Mouse (Mus musculus): ENCODE measurements around the gene Tnnt3. TPM values are rescaled to one million over a fixed set of nuclear protein-coding genes. Genes with fewer than 3 reads are reported as not detected.
A peak's percentile ranks its signal among the peaks of the same experiment; 100 is the strongest.

Gene Tnnt3
- polyA plus RNA-seq (2015; fragmentation: Nextera tagmentation; extraction: Ambion mirVana), result 23.5 and 46.2 TPM in 2 replicates

DNA sequence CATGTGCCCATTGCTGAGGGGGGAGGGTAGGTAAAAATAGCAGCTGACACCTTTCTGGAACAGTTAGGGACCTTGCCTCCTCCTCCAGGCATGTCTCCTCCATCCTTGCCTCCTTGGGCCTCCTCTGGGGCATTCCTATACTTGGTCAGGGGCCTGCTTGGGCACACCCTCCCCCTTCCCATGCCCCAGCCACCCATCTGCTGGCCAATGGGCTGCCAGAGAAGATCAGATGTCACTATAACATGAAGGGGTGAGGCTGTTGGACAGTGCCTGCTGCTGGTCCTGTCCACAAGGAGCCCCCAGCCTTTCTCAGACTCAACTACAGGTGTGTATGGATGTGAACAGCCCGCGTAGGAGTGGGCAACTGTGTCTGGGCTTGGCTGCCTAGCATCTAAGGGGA lies at the start of gene Tnnt3:
Gene Tnnt3 (plus strand): TSS at position 262 of the 400 bp plus-strand sequence.
- Histone ChIP-seq H3K36me3 (peaks cover 25% of the 10 kb centered on the region), H3K27me3 (no peaks in the 10 kb centered on the region), H3K27ac (peak within 1 kb of the TSS; percentile 73), H3K4me1 (peaks cover 29% of the 10 kb centered on the region), H3K9me3 (replicated peaks) (no peaks in the 10 kb centered on the region), H3K4me2 (no peak within 1 kb of the TSS), H3K4me3 (replicated peaks) (no peak within 1 kb of the TSS), H3K9ac (no peak within 1 kb of the TSS)
- 91% methylated on average over 2 of the region's 2 CpGs for whole genome bisulfite sequencing
- no peak for ATAC-seq (replicated peaks; ENCODE audit: low FRiP score)

DNA sequence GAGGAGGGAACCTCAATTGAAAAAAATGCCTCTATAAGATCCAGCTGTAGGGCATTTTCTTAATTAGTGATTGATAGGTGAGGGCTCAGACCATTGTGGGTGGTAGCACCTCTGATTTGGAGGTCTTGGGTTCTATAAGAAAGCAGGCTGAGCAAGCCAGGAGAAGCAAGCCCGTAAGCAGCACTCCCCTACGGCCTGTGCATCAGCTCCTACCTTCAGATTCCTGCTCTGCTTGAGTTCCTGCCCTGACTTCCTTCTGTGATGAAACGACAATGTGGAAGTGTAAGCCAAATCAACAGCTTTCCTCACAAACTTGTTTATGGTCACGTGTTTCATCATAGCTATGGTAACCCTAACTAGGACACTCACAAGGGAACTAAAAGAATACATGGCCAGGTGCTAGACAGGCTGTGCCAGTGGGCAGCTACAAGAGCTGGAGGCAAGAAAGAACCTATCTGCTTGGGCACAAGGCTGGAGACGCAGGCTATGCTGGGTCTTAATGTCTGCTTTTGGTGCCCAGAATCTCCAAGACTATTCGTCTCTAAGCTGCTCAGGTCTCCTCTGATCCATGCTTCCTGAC lies 49.5 kb upstream of the Tnnt3 start:
- ATAC-seq (replicated peaks; ENCODE audit: low FRiP score), result no peak
- Histone ChIP-seq H3K9ac (no peak overlapping the region), H3K27ac (peak overlapping the region; percentile 38; the same call in 1 of the 2 replicates), H3K9me3 (replicated peaks) (no peaks in the 10 kb centered on the region), H3K27me3 (no peaks in the 10 kb centered on the region), H3K4me2 (no peak overlapping the region), H3K36me3 (no peaks in the 10 kb centered on the region), H3K4me1 (peaks cover 7% of the 10 kb centered on the region), H3K4me3 (replicated peaks) (no peak overlapping the region)
- 78% methylated on average over 6 of the region's 6 CpGs for WGBS

DNA sequence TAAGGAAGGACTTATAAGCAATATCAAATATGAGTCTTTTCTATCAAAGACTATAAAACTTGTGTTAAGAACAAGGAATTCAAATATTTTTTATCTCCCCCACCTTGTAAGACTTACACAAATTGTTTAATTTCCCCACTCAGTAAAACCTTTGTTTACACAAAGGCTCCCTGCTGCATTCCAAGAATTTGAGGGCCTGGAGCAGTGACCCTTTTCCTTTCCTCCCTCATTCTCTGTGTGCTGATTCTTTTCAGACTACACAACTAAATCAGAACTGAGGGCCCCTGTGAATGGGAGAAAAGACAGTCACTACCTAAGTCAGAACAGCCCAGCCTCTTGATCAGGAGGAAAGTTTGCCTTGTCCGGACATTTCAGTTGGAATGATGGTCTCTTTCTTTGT lies 43.9 kb upstream of the Tnnt3 start:
- no peaks in the 10 kb centered on the region for H3K9me3 ChIP-seq (replicated peaks)
- peaks cover 54% of the 10 kb centered on the region for H3K4me1 ChIP-seq
- 0 out of 2 replicates have a peak, but pooled peaks have one; percentile 37 for ATAC-seq (replicated peaks; ENCODE audit: low FRiP score)

DNA sequence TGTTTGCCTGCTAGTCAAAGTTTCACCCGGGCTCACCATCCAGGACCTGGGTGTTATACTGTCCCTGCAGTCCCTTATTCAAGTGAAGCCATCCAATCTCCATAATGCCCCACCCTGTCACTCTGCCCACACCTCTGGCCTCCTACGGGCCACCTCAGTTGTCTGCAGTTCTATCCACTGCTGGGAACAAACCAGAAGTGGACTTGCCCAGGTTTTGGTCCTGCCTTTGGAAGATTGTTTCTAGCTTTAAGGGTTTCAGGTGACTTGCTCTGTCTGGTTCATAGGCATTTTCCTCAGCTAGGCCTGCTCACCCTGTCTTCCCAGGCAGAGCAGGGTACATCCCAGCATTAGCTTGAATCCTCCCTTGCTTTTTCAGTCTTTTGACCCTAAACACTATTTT lies 43.4 kb upstream of the Tnnt3 start:
- no peak overlapping the region for H3K4me3 ChIP-seq (replicated peaks)
- peak overlapping the region; percentile 93 for H3K27ac ChIP-seq
- no peaks in the 10 kb centered on the region for H3K36me3 ChIP-seq
- WGBS, result 43% methylated on average over 2 of the region's 2 CpGs
- ATAC-seq (replicated peaks; ENCODE audit: low FRiP score), result no peak
- H3K4me1 ChIP-seq, result peaks cover 54% of the 10 kb centered on the region
- H3K9ac ChIP-seq, result no peak overlapping the region
- H3K9me3 ChIP-seq (replicated peaks), result no peaks in the 10 kb centered on the region
- no peak overlapping the region for H3K4me2 ChIP-seq
- no peaks in the 10 kb centered on the region for H3K27me3 ChIP-seq

More for the DNA sequence above, 43.9 kb upstream of the Tnnt3 start:
- Histone ChIP-seq H3K4me3 (replicated peaks) (no peak overlapping the region), H3K9ac (no peak overlapping the region), H3K27me3 (no peaks in the 10 kb centered on the region), H3K27ac (peak overlapping the region; percentile 93), H3K4me2 (no peak overlapping the region), H3K36me3 (no peaks in the 10 kb centered on the region)
- WGBS, result 21% methylated on average over 1 of the region's 1 CpGs

DNA sequence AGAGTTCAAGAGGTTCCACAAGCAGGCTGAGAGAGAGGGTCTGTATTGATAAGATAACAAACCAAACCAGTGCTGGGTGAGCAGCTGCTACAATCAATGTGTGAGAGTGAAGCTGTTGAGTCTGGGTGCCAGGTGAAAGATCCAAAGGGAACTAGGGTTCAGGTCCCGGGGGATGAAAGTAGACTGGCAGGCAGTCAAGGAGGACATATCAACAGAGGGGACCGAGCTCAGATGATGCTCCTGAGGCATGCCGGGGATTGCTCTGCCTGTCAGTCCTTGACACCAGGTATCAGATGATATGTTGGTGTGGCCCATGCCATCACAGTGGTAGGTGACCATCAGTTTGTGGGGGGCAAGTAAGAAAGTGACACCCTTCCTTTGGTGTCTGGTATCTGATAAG lies 41.8 kb upstream of the Tnnt3 start:
- WGBS, result 80% methylated on average over 3 of the region's 3 CpGs
- H3K27ac ChIP-seq, result peak overlapping the region; percentile 93
- no peak overlapping the region for H3K4me2 ChIP-seq
- no peaks in the 10 kb centered on the region for H3K9me3 ChIP-seq (replicated peaks)
- ATAC-seq (replicated peaks; ENCODE audit: low FRiP score), result no peak
- no peaks in the 10 kb centered on the region for H3K36me3 ChIP-seq
- H3K4me1 ChIP-seq, result peaks cover 54% of the 10 kb centered on the region
- no peak overlapping the region for H3K4me3 ChIP-seq (replicated peaks)
- no peaks in the 10 kb centered on the region for H3K27me3 ChIP-seq
- no peak overlapping the region for H3K9ac ChIP-seq

DNA sequence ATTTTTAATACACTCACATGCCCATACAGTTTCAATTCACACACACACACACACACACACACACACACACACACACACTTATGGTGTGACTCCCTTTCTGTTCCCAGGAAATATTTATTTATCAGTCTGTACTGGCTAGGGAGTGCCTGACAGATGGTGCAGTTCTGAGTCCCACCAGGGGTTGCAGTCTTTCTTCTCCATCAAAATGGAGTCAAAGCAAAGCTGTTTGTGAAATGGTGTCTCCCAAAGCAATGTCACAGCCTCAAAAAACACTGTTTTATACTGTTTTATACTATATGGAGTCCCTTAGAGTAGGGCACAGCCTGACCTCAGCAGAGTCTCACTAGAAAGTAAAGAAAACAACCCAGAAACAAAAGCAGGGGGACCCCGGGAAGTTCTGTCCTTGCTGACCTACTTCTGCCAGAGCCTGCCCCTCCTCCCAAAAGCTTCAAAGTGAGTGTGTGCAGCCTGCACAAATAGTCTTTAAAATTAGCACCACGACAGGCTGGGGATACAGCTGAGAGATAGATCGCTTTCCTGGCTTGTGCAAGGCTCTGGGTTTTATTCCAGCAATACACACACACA lies 41.3 kb upstream of the Tnnt3 start:
- no peaks in the 10 kb centered on the region for H3K36me3 ChIP-seq
- H3K4me2 ChIP-seq, result no peak overlapping the region
- no peak overlapping the region for H3K9ac ChIP-seq
- ATAC-seq (replicated peaks; ENCODE audit: low FRiP score), result 0 out of 2 replicates have a peak, but pooled peaks have one; percentile 42
- H3K27ac ChIP-seq, result peak overlapping the region; percentile 93
- H3K4me1 ChIP-seq, result peaks cover 54% of the 10 kb centered on the region
- H3K9me3 ChIP-seq (replicated peaks), result no peaks in the 10 kb centered on the region
- 17% methylated on average over 3 of the region's 3 CpGs for WGBS
- H3K4me3 ChIP-seq (replicated peaks), result no peak overlapping the region
- no peaks in the 10 kb centered on the region for H3K27me3 ChIP-seq

DNA sequence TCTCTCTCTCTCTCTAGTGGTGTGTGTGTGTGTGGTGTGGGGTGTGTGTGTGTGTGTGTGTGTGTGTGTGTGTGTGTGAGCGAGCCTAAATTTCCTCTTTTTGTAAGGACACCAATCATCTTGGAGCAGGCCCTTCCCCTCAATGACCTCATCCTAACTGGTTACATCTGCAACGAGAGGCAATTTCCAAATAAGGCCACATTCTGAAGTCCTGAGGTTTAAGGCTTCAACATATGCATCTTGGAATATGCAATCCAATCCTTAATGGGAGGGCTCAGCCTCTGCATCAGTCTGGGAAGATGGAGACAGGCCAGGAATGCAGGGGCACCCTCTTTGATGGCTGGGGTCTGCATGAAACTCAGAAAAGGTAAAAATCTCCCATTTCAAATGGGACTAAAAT lies 40.6 kb upstream of the Tnnt3 start:
- Histone ChIP-seq H3K27me3 (no peaks in the 10 kb centered on the region), H3K4me1 (peaks cover 54% of the 10 kb centered on the region), H3K4me3 (replicated peaks) (no peak overlapping the region), H3K9me3 (replicated peaks) (no peaks in the 10 kb centered on the region), H3K9ac (no peak overlapping the region), H3K36me3 (no peaks in the 10 kb centered on the region), H3K27ac (peak overlapping the region; percentile 93), H3K4me2 (no peak overlapping the region)
- peak; percentile 57; the same call in 1 of the 2 replicates for ATAC-seq (replicated peaks; ENCODE audit: low FRiP score)
- WGBS, result 31% methylated on average over 2 of the region's 2 CpGs

DNA sequence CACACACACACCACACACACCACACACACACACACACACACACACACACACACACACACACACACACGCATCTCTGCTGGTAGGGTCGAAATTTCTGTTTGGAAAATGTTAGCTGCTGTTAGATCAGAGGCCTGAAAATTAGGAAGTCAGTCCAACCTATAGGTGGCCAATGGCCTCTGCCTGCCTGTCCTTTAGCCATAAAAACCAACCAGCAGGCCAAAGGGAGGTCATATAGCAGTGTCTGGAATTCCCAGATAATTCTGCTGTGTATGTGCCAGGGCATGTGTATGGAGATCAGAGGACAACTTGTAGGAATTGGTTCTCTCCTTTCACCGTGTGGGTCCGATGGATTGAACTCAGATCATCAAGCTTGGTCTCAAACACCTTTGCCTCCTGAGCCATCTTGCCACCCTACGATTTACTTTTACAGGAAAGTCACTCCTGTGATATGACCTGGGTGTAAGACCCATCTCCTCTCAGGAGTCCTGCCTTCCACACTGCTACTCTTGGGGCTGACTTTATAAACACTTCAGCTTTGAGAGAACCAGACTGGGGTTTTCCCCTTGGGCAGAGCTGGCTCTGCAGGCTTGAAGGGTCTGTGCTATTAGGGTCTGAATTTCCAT lies 39.8 kb upstream of the Tnnt3 start:
- Histone ChIP-seq H3K27ac (peak overlapping the region; percentile 93), H3K27me3 (no peaks in the 10 kb centered on the region), H3K4me2 (no peak overlapping the region), H3K36me3 (no peaks in the 10 kb centered on the region), H3K4me1 (peaks cover 51% of the 10 kb centered on the region), H3K4me3 (replicated peaks) (no peak overlapping the region), H3K9ac (no peak overlapping the region), H3K9me3 (replicated peaks) (no peaks in the 10 kb centered on the region)
- WGBS, result 87% methylated on average over 5 of the region's 5 CpGs
- ATAC-seq (replicated peaks; ENCODE audit: low FRiP score), result no peak

DNA sequence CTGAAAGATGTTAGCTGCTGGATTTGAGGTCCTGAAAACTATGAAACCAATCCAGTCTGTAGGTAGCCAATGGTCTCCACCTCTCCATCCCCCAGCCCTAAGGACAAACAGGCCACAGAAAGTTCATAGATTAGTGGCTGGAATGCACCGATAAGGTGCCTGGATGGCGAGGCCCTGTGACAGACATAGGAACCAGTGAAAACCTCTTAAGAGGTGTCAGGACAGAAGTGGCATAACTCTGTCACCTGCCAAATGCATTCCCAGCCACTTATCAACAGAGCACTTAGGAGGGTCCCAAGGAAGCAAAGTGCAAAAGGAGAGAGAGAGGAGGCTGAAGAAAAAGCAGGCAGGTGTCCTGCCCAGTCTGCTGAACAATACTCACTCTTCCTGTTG lies 39.3 kb upstream of the Tnnt3 start:
- WGBS, result 78% methylated on average over 2 of the region's 2 CpGs
- Histone ChIP-seq H3K9me3 (replicated peaks) (no peaks in the 10 kb centered on the region), H3K4me1 (peaks cover 46% of the 10 kb centered on the region), H3K27ac (peak overlapping the region; percentile 93), H3K9ac (no peak overlapping the region), H3K27me3 (no peaks in the 10 kb centered on the region), H3K4me2 (no peak overlapping the region), H3K4me3 (replicated peaks) (no peak overlapping the region), H3K36me3 (no peaks in the 10 kb centered on the region)
- no peak for ATAC-seq (replicated peaks; ENCODE audit: low FRiP score)

DNA sequence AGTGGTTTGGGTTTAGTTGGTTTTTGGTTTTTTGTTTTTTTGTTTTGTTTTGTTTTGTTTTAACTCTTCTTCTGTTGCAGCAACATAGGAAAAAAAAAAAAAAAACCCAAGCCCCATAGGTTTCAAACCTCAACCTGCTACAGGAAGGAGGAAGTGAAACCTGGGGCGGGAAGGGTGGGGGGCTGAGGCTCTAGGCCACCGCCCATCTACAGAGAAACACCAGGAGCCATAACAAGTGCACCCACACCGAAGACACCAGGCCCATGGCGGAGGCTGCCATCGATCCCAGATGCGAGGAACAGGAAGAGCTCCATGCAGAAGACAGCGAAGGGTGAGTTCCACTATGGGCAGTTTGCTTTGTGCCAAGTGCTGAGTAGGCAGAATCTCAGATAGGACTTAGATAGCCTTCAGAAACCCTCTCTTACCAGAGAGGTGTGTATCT lies 38.0 kb upstream of the Tnnt3 start, which contains the start of gene Lsp1:
Gene Lsp1 (plus strand): TSS at position 174 of the 442 bp plus-strand sequence.
- Histone ChIP-seq H3K36me3 (no peaks in the 10 kb centered on the region), H3K9me3 (replicated peaks) (no peaks in the 10 kb centered on the region), H3K27me3 (no peaks in the 10 kb centered on the region), H3K9ac (no peak within 1 kb of the TSS), H3K27ac (peak within 1 kb of the TSS; percentile 93; the same call in 1 of the 2 replicates), H3K4me2 (no peak within 1 kb of the TSS), H3K4me1 (peaks cover 33% of the 10 kb centered on the region), H3K4me3 (replicated peaks) (no peak within 1 kb of the TSS)
- 92% methylated on average over 7 of the region's 7 CpGs for WGBS
- no peak for ATAC-seq (replicated peaks; ENCODE audit: low FRiP score)

DNA sequence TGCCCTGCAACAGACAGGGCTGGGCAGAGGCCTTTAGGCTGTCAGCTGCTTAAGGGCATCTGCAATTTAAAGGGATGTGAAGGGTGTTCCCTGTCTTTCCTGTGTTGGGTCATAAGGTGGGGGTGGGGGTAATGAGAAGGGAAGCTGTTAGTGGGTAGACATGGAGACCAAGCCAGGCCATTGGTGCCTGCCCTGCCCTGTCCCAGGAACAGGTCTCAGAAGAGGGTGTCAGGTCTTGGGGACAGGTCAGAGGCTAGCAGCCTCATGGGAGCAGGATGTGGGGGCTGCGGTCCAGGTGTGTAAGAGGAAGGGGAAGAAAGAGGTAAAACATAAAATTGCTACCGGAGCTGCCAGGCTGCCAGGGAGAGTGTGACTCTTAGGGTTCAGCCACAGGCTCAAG lies 37.2 kb upstream of the Tnnt3 start:
- no peaks in the 10 kb centered on the region for H3K36me3 ChIP-seq
- no peak overlapping the region for H3K4me3 ChIP-seq (replicated peaks)
- no peak overlapping the region for H3K4me2 ChIP-seq
- H3K4me1 ChIP-seq, result peaks cover 26% of the 10 kb centered on the region
- H3K9me3 ChIP-seq (replicated peaks), result no peaks in the 10 kb centered on the region
- ATAC-seq (replicated peaks; ENCODE audit: low FRiP score), result no peak
- H3K9ac ChIP-seq, result no peak overlapping the region
- 91% methylated on average over 2 of the region's 2 CpGs for WGBS
- H3K27ac ChIP-seq, result no peak overlapping the region
- no peaks in the 10 kb centered on the region for H3K27me3 ChIP-seq

DNA sequence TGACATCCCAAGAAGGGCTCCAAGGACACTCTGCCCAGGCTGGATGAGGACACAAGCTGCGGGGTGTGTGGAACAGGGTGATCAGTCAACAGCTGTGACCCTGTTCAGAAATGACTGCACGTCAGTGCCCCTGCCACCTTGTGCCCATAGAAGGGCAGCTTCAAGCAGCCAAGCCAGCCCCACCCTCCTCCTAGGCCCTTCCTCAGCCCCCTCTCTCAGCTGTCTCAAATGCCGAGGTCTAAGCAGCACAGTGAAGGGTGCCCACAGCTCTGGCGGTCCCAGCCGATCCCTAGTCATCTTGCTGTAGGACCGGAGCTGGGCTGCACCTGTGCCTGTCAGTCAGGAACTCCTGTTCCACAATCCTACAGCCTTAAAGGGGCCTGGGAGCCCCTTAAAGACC lies 36.4 kb upstream of the Tnnt3 start:
- H3K4me3 ChIP-seq (replicated peaks), result no peak overlapping the region
- 71% methylated on average over 6 of the region's 6 CpGs for WGBS
- no peak overlapping the region for H3K4me2 ChIP-seq
- no peaks in the 10 kb centered on the region for H3K27me3 ChIP-seq
- no peaks in the 10 kb centered on the region for H3K9me3 ChIP-seq (replicated peaks)
- ATAC-seq (replicated peaks; ENCODE audit: low FRiP score), result no peak
- no peak overlapping the region for H3K27ac ChIP-seq
- no peaks in the 10 kb centered on the region for H3K36me3 ChIP-seq
- H3K4me1 ChIP-seq, result peaks cover 18% of the 10 kb centered on the region
- H3K9ac ChIP-seq, result no peak overlapping the region
